Mouse (Mus musculus) G1E (cell line): ENCODE data around the gene Khnyn.

Experiments used
- CTCF ChIP-seq: IDR thresholded peaks from 2 replicates; pipeline ENCODE4 v1.5.1; 2012; ENCODE audit warnings: low read depth, low read length, inconsistent platforms, mixed read lengths
- GATA1 ChIP-seq: IDR thresholded peaks from 2 replicates; pipeline ENCODE4 v1.6.1; 2012; ENCODE audit warnings: borderline replicate concordance, low read length, inconsistent platforms, mixed read lengths
- GATA2 ChIP-seq: IDR thresholded peaks from 2 replicates; pipeline ENCODE4 v1.6.1; 2012; ENCODE audit warnings: low read depth, low read length, inconsistent platforms, borderline replicate concordance
- POLR2AphosphoS5 ChIP-seq: IDR thresholded peaks from 2 replicates; pipeline ENCODE4 v1.6.1; 2012; ENCODE audit warnings: low read depth, low read length, inconsistent platforms; ENCODE audit not compliant: insufficient replicate concordance
- TAL1 ChIP-seq: conservative IDR thresholded peaks from 2 replicates; pipeline ENCODE4 v1.6.1; 2012; ENCODE audit warnings: low read depth, low read length, inconsistent platforms, mixed read lengths

GRCm38 (mm10) chr14:55854406-55855100 lies 30.2 kb upstream of the Khnyn start:
- TF ChIP-seq CTCF: no peak
- TF ChIP-seq GATA1: no peak
- no peak for TF ChIP-seq POLR2AphosphoS5
- no peak for TF ChIP-seq TAL1
- TF ChIP-seq GATA2: no peak
